Mouse (Mus musculus): ENCODE data around the gene Rab11fip4.

The Rab11fip4 gene

GRCm38 (mm10) chr11:79613711-79614110 lies 22.7 kb downstream of the Rab11fip4 start:
- in situ Hi-C loops (cut with MboI, MseI), result no loop called here

GRCm38 (mm10) chr11:79614880-79615279 lies 23.9 kb downstream of the Rab11fip4 start:
- in situ Hi-C loops (cut with MboI, MseI), result no loop called here

- in situ Hi-C loops (cut with MboI, MseI), result no loop called here
Observed at GRCm38 (mm10) chr11:79615871-79616270, 24.9 kb downstream of the Rab11fip4 start.

GRCm38 (mm10) chr11:79617991-79618390 lies 27.0 kb downstream of the Rab11fip4 start:
- in situ Hi-C loops (cut with MboI, MseI), result no loop called here

- in situ Hi-C loops (cut with MboI, MseI), result no loop called here
Observed at GRCm38 (mm10) chr11:79623029-79623428, 32.0 kb downstream of the Rab11fip4 start.

GRCm38 (mm10) chr11:79624801-79625302 lies 33.8 kb downstream of the Rab11fip4 start:
- in situ Hi-C loops (cut with MboI, MseI), result no loop called here

- in situ Hi-C loops (cut with MboI, MseI), result no loop called here
Observed at GRCm38 (mm10) chr11:79628716-79629115, 37.7 kb downstream of the Rab11fip4 start.

GRCm38 (mm10) chr11:79629752-79630374 lies 38.9 kb downstream of the Rab11fip4 start:
- in situ Hi-C loops (cut with MboI, MseI), result no loop called here

GRCm38 (mm10) chr11:79630521-79630920 lies 39.5 kb downstream of the Rab11fip4 start:
- in situ Hi-C loops (cut with MboI, MseI), result no loop called here

GRCm38 (mm10) chr11:79633366-79633765 lies 42.4 kb downstream of the Rab11fip4 start:
- in situ Hi-C loops (cut with MboI, MseI), result no loop called here

GRCm38 (mm10) chr11:79635661-79636449 lies 44.8 kb downstream of the Rab11fip4 start:
- in situ Hi-C loops (cut with MboI, MseI), result loop anchor here (5.0 kb wide), 1 partner anchor 46 kb away; no protein-coding TSS in a partner anchor

- in situ Hi-C loops (cut with MboI, MseI), result loop anchor here (5.0 kb wide), 1 partner anchor 46 kb away; no protein-coding TSS in a partner anchor
Observed at GRCm38 (mm10) chr11:79636481-79636880, 45.5 kb downstream of the Rab11fip4 start.

- in situ Hi-C loops (cut with MboI, MseI), result loop anchor here (5.0 kb wide), 1 partner anchor 44 kb away; no protein-coding TSS in a partner anchor
Observed at GRCm38 (mm10) chr11:79638691-79639090, 47.7 kb downstream of the Rab11fip4 start.

GRCm38 (mm10) chr11:79640940-79641733 lies 50.1 kb downstream of the Rab11fip4 start:
- in situ Hi-C loops (cut with MboI, MseI), result no loop called here

GRCm38 (mm10) chr11:79643730-79644129 lies 52.7 kb downstream of the Rab11fip4 start:
- in situ Hi-C loops (cut with MboI, MseI), result no loop called here

GRCm38 (mm10) chr11:79644717-79645191 lies 53.7 kb downstream of the Rab11fip4 start:
- in situ Hi-C loops (cut with MboI, MseI), result no loop called here

- in situ Hi-C loops (cut with MboI, MseI), result no loop called here
Observed at GRCm38 (mm10) chr11:79646026-79646425, 55.0 kb downstream of the Rab11fip4 start.

- in situ Hi-C loops (cut with MboI, MseI), result no loop called here
Observed at GRCm38 (mm10) chr11:79646467-79647070, 55.6 kb downstream of the Rab11fip4 start.

GRCm38 (mm10) chr11:79647071-79647501 lies 56.1 kb downstream of the Rab11fip4 start:
- in situ Hi-C loops (cut with MboI, MseI), result no loop called here

GRCm38 (mm10) chr11:79650359-79650835 lies 59.4 kb downstream of the Rab11fip4 start:
- in situ Hi-C loops (cut with MboI, MseI), result no loop called here

- in situ Hi-C loops (cut with MboI, MseI), result no loop called here
Observed at GRCm38 (mm10) chr11:79652257-79652656, 61.2 kb downstream of the Rab11fip4 start.
